Mouse (Mus musculus) gastrocnemius, adult 8-10 months (tissue): ENCODE measurements around the gene Gm15107. TPM values are rescaled to one million over a fixed set of nuclear protein-coding genes. Genes with fewer than 3 reads are reported as not detected.
"Not testable (repeated sequence)": the region's sequence is repeated elsewhere in the genome, so short reads cannot be mapped to it uniquely, and the experiment has no call there.

Experiments used
- DNase-seq, 2 experiments: peaks; one replicate each; pipeline ENCODE4 v3.0.0; 2022; ENCODE audit warnings: low spot score in 2 of 2
- total RNA-seq, 4 experiments: library from RNA; stranded (reverse); gene quantifications; 2 replicates each; pipeline ENCODE4 v1.2.4; 2022

Gm15107 gene
- total RNA-seq = not detected

DNA sequence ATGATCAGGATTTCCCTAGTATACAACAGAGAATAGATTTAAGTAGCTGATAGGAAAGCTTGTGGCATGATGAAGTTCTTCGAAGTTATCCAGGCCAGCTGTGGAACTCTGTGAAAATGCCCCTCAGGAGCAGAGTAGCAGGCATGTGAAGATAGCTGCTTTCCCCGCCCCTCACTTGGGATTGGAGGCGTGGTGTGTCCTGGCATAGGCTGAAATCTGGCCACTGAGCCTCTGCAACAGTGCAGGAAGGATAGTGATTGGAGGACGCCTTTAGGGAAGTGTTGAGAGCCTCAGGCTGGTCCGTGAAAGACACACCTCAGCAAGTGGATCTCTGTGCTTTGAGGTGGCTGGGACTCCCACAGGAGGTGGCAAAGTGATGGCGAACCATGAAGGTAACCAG lies at the start of gene Gm15107:
Gene Gm15107 (plus strand): TSS at position 301 of the 400 bp plus-strand sequence.
- DNase-seq = not testable (repeated sequence)

Other genes with a start within 250 kb of the Gm15107 start
- not detected for gene Gm15080, start 187.7 kb upstream of the Gm15107 start, total RNA-seq